Mouse (Mus musculus): Measurements from ENCODE around the gene Mylpf.
"Not testable (repeated sequence)": the region's sequence is repeated elsewhere in the genome, so short reads cannot be mapped to it uniquely, and the experiment has no call there.

Gene Mylpf

GRCm38 (mm10) chr7:127225147-127225995, 16.7 kb downstream of the Mylpf start:
- no peak for DNase-seq (ENCODE audit: low spot score in 2 of 2)

GRCm38 (mm10) chr7:127228615-127229303, 20.1 kb downstream of the Mylpf start:
- DNase-seq (ENCODE audit: low spot score in 2 of 2): peak; percentile 83 to 94

GRCm38 (mm10) chr7:127231376-127231775, 22.7 kb downstream of the Mylpf start:
- no peak for DNase-seq (ENCODE audit: low spot score in 2 of 2)

- DNase-seq (ENCODE audit: low spot score in 2 of 2): no peak
Observed at GRCm38 (mm10) chr7:127231826-127232621, 23.3 kb downstream of the Mylpf start.

GRCm38 (mm10) chr7:127232622-127233367, 24.1 kb downstream of the Mylpf start, which contains the start of the genes Zfp553 and Sept1:
Gene Zfp553 (plus strand): TSS chr7:127233061.
Gene Sept1 (minus strand): TSS chr7:127233130.
- peak; percentile 76 to 78 for DNase-seq (ENCODE audit: low spot score in 2 of 2)

GRCm38 (mm10) chr7:127233368-127233749, 24.7 kb downstream of the Mylpf start:
- no peak for DNase-seq (ENCODE audit: low spot score in 2 of 2)

- DNase-seq (ENCODE audit: low spot score in 2 of 2): no peak
Observed at GRCm38 (mm10) chr7:127233765-127234164, 25.1 kb downstream of the Mylpf start.

GRCm38 (mm10) chr7:127234777-127235176, 26.1 kb downstream of the Mylpf start:
- DNase-seq (ENCODE audit: low spot score in 2 of 2): no peak

- DNase-seq (ENCODE audit: low spot score in 2 of 2): no peak
Observed at GRCm38 (mm10) chr7:127243361-127243867, 34.7 kb downstream of the Mylpf start.

GRCm38 (mm10) chr7:127243870-127244657, 35.4 kb downstream of the Mylpf start, which contains the start of gene Zfp771:
Gene Zfp771 (plus strand): TSS chr7:127244274.
- DNase-seq (ENCODE audit: low spot score in 2 of 2): peak; percentile 85 to 92

- DNase-seq (ENCODE audit: low spot score in 2 of 2): no peak
Observed at GRCm38 (mm10) chr7:127244658-127245510, 36.2 kb downstream of the Mylpf start.

- not testable (repeated sequence) for DNase-seq (ENCODE audit: low spot score in 2 of 2)
Observed at GRCm38 (mm10) chr7:127250511-127250910, 41.8 kb downstream of the Mylpf start.

- peak in 1 of 2 experiments; percentile 57 for DNase-seq (ENCODE audit: low spot score in 2 of 2)
Observed at GRCm38 (mm10) chr7:127252414-127252813, 43.7 kb downstream of the Mylpf start.

- no peak for DNase-seq (ENCODE audit: low spot score in 2 of 2)
Observed at GRCm38 (mm10) chr7:127253341-127253740, 44.7 kb downstream of the Mylpf start.

- peak; percentile 93 to 96 for DNase-seq (ENCODE audit: low spot score in 2 of 2)
Observed at GRCm38 (mm10) chr7:127253821-127254769, 45.4 kb downstream of the Mylpf start.

GRCm38 (mm10) chr7:127255008-127255407, 46.3 kb downstream of the Mylpf start:
- DNase-seq (ENCODE audit: low spot score in 2 of 2): no peak

GRCm38 (mm10) chr7:127255965-127256364, 47.3 kb downstream of the Mylpf start:
- DNase-seq (ENCODE audit: low spot score in 2 of 2): no peak

- DNase-seq (ENCODE audit: low spot score in 2 of 2): no peak
Observed at GRCm38 (mm10) chr7:127256518-127256917, 47.8 kb downstream of the Mylpf start.

Measured in thymus, postnatal 10 days (tissue).